Mouse (Mus musculus): ENCODE measurements around the gene Pcbp3. TPM values are rescaled to one million over a fixed set of nuclear protein-coding genes. Genes with fewer than 3 reads are reported as not detected.

Gene Pcbp3
- total and polyA plus RNA-seq, 3 experiments, result not detected

GRCm38 (mm10) chr10:76881900-76882299, 79.8 kb downstream of the Pcbp3 start:
- TF ChIP-seq ELF1 (IDR thresholded peaks at IDR 0.05; ENCODE audit: low read depth, low read length), result no peak
- TF ChIP-seq MXI1 (IDR thresholded peaks at IDR 0.05; ENCODE audit: low read depth, low read length), result no peak
- no peak for TF ChIP-seq GABPA (IDR thresholded peaks at IDR 0.05; ENCODE audit: insufficient replicate concordance, low read depth, low read length)
- TF ChIP-seq CHD2 (IDR thresholded peaks at IDR 0.05; ENCODE audit: low read length), result no peak
- TF ChIP-seq BHLHE40 (IDR thresholded peaks at IDR 0.05; ENCODE audit: low read depth, low read length), result no peak
- TF ChIP-seq HCFC1 (IDR thresholded peaks at IDR 0.05; ENCODE audit: low read depth, low read length), result no peak
- TF ChIP-seq UBTF (IDR thresholded peaks at IDR 0.05; ENCODE audit: low read depth, low read length), result no peak
- no peak for TF ChIP-seq MEF2A (IDR thresholded peaks at IDR 0.05; ENCODE audit: borderline replicate concordance, low read depth, low read length)
- H3K27ac ChIP-seq (ENCODE audit: insufficient read depth, low read depth), result no peak overlapping the region
- peaks cover 71% of the 10 kb centered on the region for H3K27me3 ChIP-seq (replicated peaks)
- in situ Hi-C loops (cut with MboI; ENCODE audit: low pct_ligation_motif_present, low pct_unique_long_range_greater_than_20kb, low sequenced_read_pairs), result no loop called here
- no peak for DNase-seq (ENCODE audit: extremely low read depth)
- no peak overlapping the region for H3K9ac ChIP-seq (ENCODE audit: insufficient read depth, low read depth)
- no peaks in the 10 kb centered on the region for H3K36me3 ChIP-seq (replicated peaks in 1 of 2; ENCODE audit: control insufficient read depth in 1 of 2, insufficient read depth in 1 of 2, low read length in 1 of 2)
- H3K9me3 ChIP-seq (replicated peaks; ENCODE audit: low read length), result no peaks in the 10 kb centered on the region
- no peak overlapping the region for H3K4me2 ChIP-seq (ENCODE audit: insufficient read depth, low read depth, poor library complexity, severe bottlenecking)
- no peaks in the 10 kb centered on the region for H3K4me1 ChIP-seq (ENCODE audit: control insufficient read depth in 1 of 2, insufficient read depth in 2 of 2)
- H3K4me3 ChIP-seq (replicated peaks in 1 of 3; ENCODE audit: low read depth in 2 of 3, low read length in 2 of 3, poor library complexity in 1 of 3), result no peak overlapping the region
- H3K79me2 ChIP-seq (replicated peaks; ENCODE audit: control insufficient read depth, extremely low read depth, insufficient read depth, poor library complexity, severe bottlenecking), result no peaks in the 10 kb centered on the region
- dilution Hi-C loops (cut with MboI; ENCODE audit: extremely low pct_ligation_motif_present, extremely low pct_unique_long_range_greater_than_20kb, low sequenced_read_pairs), result no loop called here

- in situ Hi-C loops (cut with MboI; ENCODE audit: low pct_ligation_motif_present, low pct_unique_long_range_greater_than_20kb, low sequenced_read_pairs), result no loop called here
- Histone ChIP-seq H3K9ac (ENCODE audit: insufficient read depth, low read depth) (no peak overlapping the region), H3K79me2 (replicated peaks; ENCODE audit: control insufficient read depth, extremely low read depth, insufficient read depth, poor library complexity, severe bottlenecking) (no peaks in the 10 kb centered on the region; the same call in 1 of the 2 replicates), H3K4me2 (ENCODE audit: insufficient read depth, low read depth, poor library complexity, severe bottlenecking) (no peak overlapping the region), H3K27me3 (replicated peaks) (peaks cover 74% of the 10 kb centered on the region), H3K36me3 (replicated peaks in 1 of 2; ENCODE audit: control insufficient read depth in 1 of 2, insufficient read depth in 1 of 2, low read length in 1 of 2) (no peaks in the 10 kb centered on the region), H3K4me1 (ENCODE audit: control insufficient read depth in 1 of 2, insufficient read depth in 2 of 2) (no peaks in the 10 kb centered on the region), H3K4me3 (replicated peaks in 1 of 3; ENCODE audit: low read depth in 2 of 3, low read length in 2 of 3, poor library complexity in 1 of 3) (no peak overlapping the region), H3K9me3 (replicated peaks; ENCODE audit: low read length) (no peaks in the 10 kb centered on the region), H3K27ac (ENCODE audit: insufficient read depth, low read depth) (no peak overlapping the region)
- TF ChIP-seq NELFE (IDR thresholded peaks at IDR 0.05; ENCODE audit: low read depth, low read length), result no peak
- no peak for TF ChIP-seq MAZ (IDR thresholded peaks at IDR 0.05; ENCODE audit: low read depth, low read length)
- no peak for TF ChIP-seq USF1 (IDR thresholded peaks at IDR 0.05; ENCODE audit: low read depth, low read length)
- TF ChIP-seq PAX5 (IDR thresholded peaks at IDR 0.05; ENCODE audit: low read length), result no peak
- TF ChIP-seq NRF1 (IDR thresholded peaks at IDR 0.05; ENCODE audit: low read depth, low read length), result no peak
- no peak for TF ChIP-seq RCOR1 (conservative IDR thresholded peaks at IDR 0.05; ENCODE audit: low read depth, low read length)
- no peak for TF ChIP-seq GABPA (IDR thresholded peaks at IDR 0.05; ENCODE audit: insufficient replicate concordance, low read depth, low read length)
- no peak for TF ChIP-seq HCFC1 (IDR thresholded peaks at IDR 0.05; ENCODE audit: low read depth, low read length)
- TF ChIP-seq ZNF384 (IDR thresholded peaks at IDR 0.05; ENCODE audit: low read depth, low read length), result no peak
- no peak for TF ChIP-seq ZKSCAN1 (IDR thresholded peaks at IDR 0.05; ENCODE audit: borderline replicate concordance, low read depth, low read length)
- TF ChIP-seq EP300 (IDR thresholded peaks at IDR 0.05; ENCODE audit: low read length), result no peak
- TF ChIP-seq ZC3H11A (IDR thresholded peaks at IDR 0.05; ENCODE audit: low read depth, low read length), result no peak
- TF ChIP-seq JUND (conservative IDR thresholded peaks at IDR 0.05; ENCODE audit: low read depth, low read length), result no peak
- TF ChIP-seq TCF12 (IDR thresholded peaks at IDR 0.05; ENCODE audit: low read depth, low read length), result no peak
- no peak for TF ChIP-seq TBP (conservative IDR thresholded peaks at IDR 0.05; ENCODE audit: low read depth, low read length)
- TF ChIP-seq MEF2A (IDR thresholded peaks at IDR 0.05; ENCODE audit: borderline replicate concordance, low read depth, low read length), result no peak
- TF ChIP-seq RAD21 (IDR thresholded peaks at IDR 0.05; ENCODE audit: low read depth, low read length), result no peak
- DNase-seq (ENCODE audit: extremely low read depth), result no peak
- dilution Hi-C loops (cut with MboI; ENCODE audit: extremely low pct_ligation_motif_present, extremely low pct_unique_long_range_greater_than_20kb, low sequenced_read_pairs), result no loop called here
These were observed 86.4 kb downstream of the Pcbp3 start for GRCm38 (mm10) chr10:76875310-76875709.

All from CH12.LX (cell line).